Mouse (Mus musculus) spleen, embryonic (tissue): ENCODE measurements around the gene Gm20388.

Experiments used
- CTCF ChIA-PET: fragments of 350-600 bp; sonication (Branson Sonifier 250); formaldehyde crosslinking; loops from one replicate; lab custom pipeline; 2022; lab: Charles Lee

Gene Gm20388

GRCm38 (mm10) chr8:120441637-120442036 lies 531.0 kb downstream of the Gm20388 start:
- CTCF ChIA-PET = interaction anchor here (0.6 kb wide), 2 partner anchors 106 to 301 kb away, joined by 3 to 4 read pairs; no protein-coding TSS in a partner anchor

- CTCF ChIA-PET = interaction anchor here (0.6 kb wide), 1 partner anchor 1922 kb away, joined by 7 read pairs; no protein-coding TSS in a partner anchor
Observed at GRCm38 (mm10) chr8:120442306-120443003, 531.8 kb downstream of the Gm20388 start.

GRCm38 (mm10) chr8:120445249-120445648 lies 534.6 kb downstream of the Gm20388 start:
- CTCF ChIA-PET = interaction anchor here (0.7 kb wide), 1 partner anchor 113 kb away, joined by 3 read pairs; no protein-coding TSS in a partner anchor

GRCm38 (mm10) chr8:120448131-120448530 lies 537.5 kb downstream of the Gm20388 start:
- CTCF ChIA-PET = no interaction called here

GRCm38 (mm10) chr8:120449139-120449538 lies 538.5 kb downstream of the Gm20388 start:
- CTCF ChIA-PET = no interaction called here

GRCm38 (mm10) chr8:120449608-120450031 lies 539.0 kb downstream of the Gm20388 start:
- CTCF ChIA-PET = no interaction called here

- CTCF ChIA-PET = no interaction called here
Observed at GRCm38 (mm10) chr8:120452111-120452510, 541.5 kb downstream of the Gm20388 start.

- CTCF ChIA-PET = no interaction called here
Observed at GRCm38 (mm10) chr8:120454404-120454803, 543.8 kb downstream of the Gm20388 start.

- CTCF ChIA-PET = interaction anchor here (0.5 kb wide), 1 partner anchor 16 kb away, joined by 3 read pairs; no protein-coding TSS in a partner anchor
Observed at GRCm38 (mm10) chr8:120460375-120460774, 549.7 kb downstream of the Gm20388 start.

- CTCF ChIA-PET = interaction anchor here (1.1 to 1.6 kb wide), 2 partner anchors 107 to 174 kb away, joined by 3 read pairs; no protein-coding TSS in a partner anchor
Observed at GRCm38 (mm10) chr8:120462119-120462551, 551.5 kb downstream of the Gm20388 start.

- CTCF ChIA-PET = interaction anchor here (1.1 to 1.6 kb wide), 2 partner anchors 107 to 174 kb away, joined by 3 read pairs; no protein-coding TSS in a partner anchor
Observed at GRCm38 (mm10) chr8:120462611-120463010, 552.0 kb downstream of the Gm20388 start.

- CTCF ChIA-PET = interaction anchor here (1.6 kb wide), 1 partner anchor 105 kb away, joined by 3 read pairs; no protein-coding TSS in a partner anchor
Observed at GRCm38 (mm10) chr8:120463918-120464584, 553.4 kb downstream of the Gm20388 start.

- CTCF ChIA-PET = interaction anchor here (0.6 kb wide), 1 partner anchor 142 kb away, joined by 3 read pairs; no protein-coding TSS in a partner anchor
Observed at GRCm38 (mm10) chr8:120464585-120464937, 553.9 kb downstream of the Gm20388 start.

- CTCF ChIA-PET = no interaction called here
Observed at GRCm38 (mm10) chr8:120465710-120466109, 555.1 kb downstream of the Gm20388 start.

GRCm38 (mm10) chr8:120466266-120466665 lies 555.6 kb downstream of the Gm20388 start:
- CTCF ChIA-PET = no interaction called here

- CTCF ChIA-PET = no interaction called here
Observed at GRCm38 (mm10) chr8:120467598-120467997, 557.0 kb downstream of the Gm20388 start.

GRCm38 (mm10) chr8:120470170-120470569 lies 559.5 kb downstream of the Gm20388 start:
- CTCF ChIA-PET = no interaction called here

- CTCF ChIA-PET = interaction anchor here (0.6 kb wide), 1 partner anchor 1800 kb away, joined by 4 read pairs; no protein-coding TSS in a partner anchor
Observed at GRCm38 (mm10) chr8:120471166-120471565, 560.5 kb downstream of the Gm20388 start.

- CTCF ChIA-PET = interaction anchor here (0.6 kb wide), 1 partner anchor 1799 kb away, joined by 4 read pairs; no protein-coding TSS in a partner anchor
Observed at GRCm38 (mm10) chr8:120471752-120472151, 561.1 kb downstream of the Gm20388 start.

GRCm38 (mm10) chr8:120472230-120472629 lies 561.6 kb downstream of the Gm20388 start:
- CTCF ChIA-PET = no interaction called here

GRCm38 (mm10) chr8:120473729-120474364 lies 563.2 kb downstream of the Gm20388 start:
- CTCF ChIA-PET = no interaction called here
